Mouse (Mus musculus): ENCODE data around the gene Drd2. TPM values are rescaled to one million over a fixed set of nuclear protein-coding genes. Genes with fewer than 3 reads are reported as not detected.

Drd2 gene
- total RNA-seq, 2 experiments from 2014 or later = 0.81 to 1.1 TPM

- intact Hi-C loops (cut with DNase I) = no loop called here
- DNase-seq = no peak
Observed at GRCm38 (mm10) chr9:49450491-49450890, 110.1 kb downstream of the Drd2 start.

GRCm38 (mm10) chr9:49452396-49452795, 112.0 kb downstream of the Drd2 start:
- intact Hi-C loops (cut with DNase I) = no loop called here
- no peak for DNase-seq

GRCm38 (mm10) chr9:49456136-49456535, 115.7 kb downstream of the Drd2 start:
- DNase-seq = no peak
- intact Hi-C loops (cut with DNase I) = no loop called here

Other genes starting within 250 kb of the Drd2 start
- not detected for gene Gm4894, start 90.1 kb upstream of the Drd2 start, total RNA-seq (2021)
- gene Ankk1, start 86.4 kb downstream of the Drd2 start, total RNA-seq (2021) = not detected
- gene Ttc12, start 145.6 kb downstream of the Drd2 start, total RNA-seq (2021) = 10 to 100 TPM in 1 of 2 experiments, 1 to 10 TPM in 1; 9.9 to 12.3 TPM

Measured in heart, postnatal 36 days (tissue).